Mouse (Mus musculus) liver, embryonic 14.5 days (tissue): ENCODE data around the gene Chchd1.

Source experiments
- CTCF ChIP-seq: IDR thresholded peaks from 2 replicates; pipeline ENCODE4 v1.5.1; 2016; ENCODE audit warnings: antibody characterized with exemption, low read depth, control low read depth
- EP300 ChIP-seq: IDR thresholded peaks from 2 replicates; pipeline ENCODE4 v1.6.1; 2016; ENCODE audit warnings: antibody characterized with exemption, low read depth

- TF ChIP-seq CTCF (no peak), EP300 (no peak)
These were observed 588 bp upstream of the Chchd1 start for GRCm38 (mm10) chr14:20702096-20702740.
